Mouse (Mus musculus) cortical plate, adult 2 months (tissue): Measurements from ENCODE around the gene Olfr1231. TPM values are rescaled to one million over a fixed set of nuclear protein-coding genes. Genes with fewer than 3 reads are reported as not detected.

Experiments
- H3K27ac ChIP-seq: fragments of 200-500 bp; 2 replicates; pipeline ENCODE4 v1.5.1; 2012; ENCODE audit warnings: low read length, control low read depth, inconsistent platforms; ENCODE audit not compliant: insufficient read depth
- H3K4me1 ChIP-seq: fragments of 200-500 bp; 2 replicates; pipeline ENCODE4 v1.6.1; 2011; ENCODE audit warnings: low read length; ENCODE audit not compliant: control insufficient read depth, insufficient read depth
- H3K4me3 ChIP-seq: fragments of 200-500 bp; 2 replicates; pipeline ENCODE4 v1.5.1; 2011; ENCODE audit warnings: mild to moderate bottlenecking, low read length, control low read depth; ENCODE audit not compliant: insufficient read depth
- CTCF ChIP-seq: fragments of 200-500 bp; IDR thresholded peaks from 2 replicates; pipeline ENCODE4 v1.5.1; 2011; ENCODE audit warnings: mild to moderate bottlenecking, control low read depth, low read length; ENCODE audit not compliant: insufficient read depth; ENCODE audit errors: extremely low read depth
- POLR2A ChIP-seq: fragments of 200-500 bp; IDR thresholded peaks from 2 replicates; pipeline ENCODE4 v1.6.1; 2011; ENCODE audit warnings: mild to moderate bottlenecking, low read length, control low read depth; ENCODE audit not compliant: insufficient read depth; ENCODE audit errors: extremely low read depth
- polyA plus RNA-seq: library from polyadenylated mRNA; depleted of rRNA; stranded (reverse); fragments of >200 nt; gene quantifications from 2 replicates; pipeline ENCODE4 v1.2.3, GENCODE M21; 2012; rRNA removed

Gene Olfr1231
- polyA plus RNA-seq = not detected in 2 replicates

DNA sequence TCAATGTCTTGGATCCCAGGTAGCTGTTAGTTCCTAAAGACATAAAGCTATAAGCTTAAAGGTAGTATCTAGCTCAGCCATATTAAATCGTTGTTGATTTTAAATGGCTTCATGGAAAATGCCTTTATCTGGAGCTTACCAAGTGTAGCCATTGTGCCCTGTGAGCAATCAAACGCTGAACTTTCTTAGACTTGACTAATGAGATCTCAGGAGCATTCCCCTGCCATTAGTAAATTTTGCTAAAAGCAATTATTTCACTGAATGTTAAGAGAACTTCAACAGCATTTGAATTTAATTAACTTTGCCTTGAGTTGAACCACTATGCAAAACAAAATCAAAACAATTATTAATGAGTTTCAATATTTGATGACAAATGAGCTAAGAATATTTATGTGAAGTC lies at the start of gene Olfr1231:
Gene Olfr1231, minus strand, starts transcription at position 101 of the 400 bp plus-strand sequence.
- TF ChIP-seq CTCF = no peak
- no peak for TF ChIP-seq POLR2A
- H3K27ac ChIP-seq = no peak within 1 kb of the TSS
- H3K4me3 ChIP-seq = no peak within 1 kb of the TSS
- H3K4me1 ChIP-seq = no peaks in the 10 kb centered on the region

DNA sequence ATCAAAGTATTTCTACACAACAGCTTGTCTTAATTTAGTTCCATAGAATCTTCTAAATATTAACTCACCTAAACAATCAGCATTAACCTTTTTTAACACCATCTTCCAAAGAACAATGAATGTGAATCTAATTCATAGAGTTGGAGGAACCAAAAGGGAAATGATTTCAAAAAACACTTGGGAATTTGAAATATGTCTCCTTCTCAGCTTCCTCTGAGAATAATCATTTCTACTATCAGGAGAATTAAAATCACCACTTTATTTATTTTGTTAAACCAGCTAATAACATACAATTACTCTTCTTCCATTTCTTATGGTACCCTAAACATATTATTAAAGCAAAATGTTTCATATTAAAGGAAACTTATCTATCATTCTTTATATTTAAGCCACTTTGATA lies 35.4 kb upstream of the Olfr1231 start, which contains the start of gene Olfr1233:
Gene Olfr1233, minus strand, starts transcription at position 101 of the 400 bp plus-strand sequence.
- H3K4me1 ChIP-seq = no peaks in the 10 kb centered on the region
- TF ChIP-seq CTCF (no peak), POLR2A (no peak)
- no peak within 1 kb of the TSS for H3K27ac ChIP-seq
- no peak within 1 kb of the TSS for H3K4me3 ChIP-seq

DNA sequence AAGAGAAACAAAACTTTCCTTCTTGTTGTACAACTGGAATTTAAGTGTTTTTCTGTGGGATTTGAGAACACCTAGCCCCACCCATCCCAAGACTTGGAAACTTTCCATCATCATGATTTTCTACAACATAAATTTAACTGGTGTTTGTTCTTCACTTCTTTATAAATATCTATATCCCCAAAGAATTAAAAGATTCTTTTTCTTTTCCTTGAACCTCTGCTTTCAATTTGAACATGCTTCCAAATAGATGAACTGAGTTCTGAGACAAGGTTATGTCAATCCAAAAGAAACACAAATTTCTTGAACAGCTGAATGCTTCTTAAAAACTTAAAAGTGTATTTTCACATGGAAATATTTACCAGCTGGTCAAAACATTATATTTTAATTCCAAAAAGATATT lies 22.7 kb upstream of the Olfr1231 start, which contains the start of gene Olfr1232:
Gene Olfr1232, minus strand, starts transcription at position 101 of the 400 bp plus-strand sequence.
- Histone ChIP-seq H3K4me1 (no peaks in the 10 kb centered on the region), H3K4me3 (no peak within 1 kb of the TSS), H3K27ac (no peak within 1 kb of the TSS)
- TF ChIP-seq POLR2A (no peak), CTCF (no peak)

DNA sequence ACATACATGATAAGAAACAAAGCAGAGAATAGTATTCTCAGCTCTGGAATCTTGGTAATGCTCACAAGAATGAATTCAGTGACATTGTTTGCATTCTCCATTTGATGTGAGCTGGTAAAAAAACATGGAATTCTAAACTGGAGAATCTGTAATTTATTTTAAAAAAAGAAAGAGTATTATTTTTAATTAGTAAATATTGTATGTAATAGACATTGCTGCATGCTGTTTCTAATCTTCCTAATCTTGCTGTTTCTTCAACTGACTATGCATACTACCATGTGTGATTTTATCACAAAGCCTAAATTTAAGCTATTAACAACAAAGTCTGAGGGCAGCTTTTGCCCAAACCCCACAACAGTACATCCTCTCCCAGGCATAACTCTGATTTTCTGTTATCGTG lies 9.7 kb downstream of the Olfr1231 start, which contains the start of gene Olfr1230:
Gene Olfr1230, minus strand, starts transcription at position 101 of the 400 bp plus-strand sequence.
- TF ChIP-seq POLR2A = no peak
- no peak for TF ChIP-seq CTCF
- Histone ChIP-seq H3K27ac (no peak within 1 kb of the TSS), H3K4me1 (no peaks in the 10 kb centered on the region), H3K4me3 (no peak within 1 kb of the TSS)

DNA sequence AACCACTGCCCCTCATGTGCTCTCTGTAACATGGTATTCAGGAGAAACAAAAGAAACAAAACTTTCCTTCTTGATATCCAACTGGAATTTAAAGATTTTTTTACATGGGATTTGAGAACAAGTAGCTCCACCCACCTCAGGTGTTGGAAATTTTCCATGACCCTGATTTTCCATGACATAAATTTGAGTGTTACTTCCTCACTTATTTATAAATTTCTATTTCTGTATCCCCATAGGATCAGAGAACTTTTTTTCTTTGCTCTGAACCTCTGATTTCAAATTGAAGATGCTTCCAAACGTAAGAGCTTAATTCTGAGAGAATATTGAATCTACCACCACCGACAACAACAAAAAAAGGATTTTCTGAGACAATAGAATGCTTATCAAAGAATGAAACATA lies 19.0 kb downstream of the Olfr1231 start, which contains the start of gene Olfr1229:
Gene Olfr1229, minus strand, starts transcription at position 101 of the 400 bp plus-strand sequence.
- no peak within 1 kb of the TSS for H3K27ac ChIP-seq
- no peak for TF ChIP-seq CTCF
- no peak for TF ChIP-seq POLR2A
- no peaks in the 10 kb centered on the region for H3K4me1 ChIP-seq
- H3K4me3 ChIP-seq = no peak within 1 kb of the TSS

DNA sequence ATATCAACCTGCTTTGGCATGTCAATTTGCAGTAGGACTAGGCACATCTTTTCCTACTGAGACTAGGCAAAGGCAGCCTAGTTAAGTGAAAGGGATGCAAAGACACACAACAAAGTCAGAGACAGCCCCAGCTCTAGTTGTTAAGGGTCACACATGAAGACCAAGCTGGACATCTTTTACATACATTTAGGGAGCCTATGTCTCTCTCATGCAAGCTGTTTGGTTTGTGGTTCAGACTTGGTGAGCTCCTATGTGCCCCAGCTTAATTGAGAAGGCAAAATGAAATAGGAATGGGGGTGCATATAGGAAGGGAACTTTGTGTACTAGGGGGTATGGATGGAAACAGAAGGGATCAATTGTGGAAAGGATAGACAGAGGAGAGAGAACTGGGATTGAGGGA lies 52.9 kb downstream of the Olfr1231 start, which contains the start of gene Olfr1228:
Gene Olfr1228, minus strand, starts transcription at position 101 of the 400 bp plus-strand sequence.
- Histone ChIP-seq H3K4me3 (no peak within 1 kb of the TSS), H3K4me1 (no peaks in the 10 kb centered on the region), H3K27ac (no peak within 1 kb of the TSS)
- no peak for TF ChIP-seq CTCF
- TF ChIP-seq POLR2A = no peak

Other genes with a start within 250 kb of the Olfr1231 start
- not detected in 2 replicates for gene Olfr1218, start 245.9 kb downstream of the Olfr1231 start, polyA plus RNA-seq
- not detected in 2 replicates for gene Olfr1219, start 223.6 kb downstream of the Olfr1231 start, polyA plus RNA-seq
- not detected in 2 replicates for gene Olfr1220, start 200.2 kb downstream of the Olfr1231 start, polyA plus RNA-seq
- not detected in 2 replicates for gene Olfr1221, start 189.8 kb downstream of the Olfr1231 start, polyA plus RNA-seq
- not detected in 2 replicates for gene Olfr1222, start 174.0 kb downstream of the Olfr1231 start, polyA plus RNA-seq
- gene Olfr1223, start 155.5 kb downstream of the Olfr1231 start, polyA plus RNA-seq = not detected in 2 replicates
- gene Olfr1224-ps1, start 143.0 kb downstream of the Olfr1231 start, polyA plus RNA-seq = not detected in 2 replicates
- not detected in 2 replicates for gene Olfr1225, start 132.4 kb downstream of the Olfr1231 start, polyA plus RNA-seq
- not detected in 2 replicates for gene Olfr1226, start 107.0 kb downstream of the Olfr1231 start, polyA plus RNA-seq
- gene Olfr1228, start 53.0 kb downstream of the Olfr1231 start, polyA plus RNA-seq = not detected in 2 replicates
- not detected in 2 replicates for gene Olfr1229, start 19.1 kb downstream of the Olfr1231 start, polyA plus RNA-seq
- gene Olfr1230, start 9.8 kb downstream of the Olfr1231 start, polyA plus RNA-seq = not detected in 2 replicates
- not detected in 2 replicates for gene Olfr1232, start 22.6 kb upstream of the Olfr1231 start, polyA plus RNA-seq
- not detected in 2 replicates for gene Olfr1233, start 35.3 kb upstream of the Olfr1231 start, polyA plus RNA-seq
- gene Olfr1234, start 57.8 kb upstream of the Olfr1231 start, polyA plus RNA-seq = not detected in 2 replicates
- not detected in 2 replicates for gene Olfr1238, start 102.6 kb upstream of the Olfr1231 start, polyA plus RNA-seq
- not detected in 2 replicates for gene Olfr1239, start 113.3 kb upstream of the Olfr1231 start, polyA plus RNA-seq
- gene Olfr1240, start 135.9 kb upstream of the Olfr1231 start, polyA plus RNA-seq = not detected in 2 replicates
- not detected in 2 replicates for gene Olfr1241, start 180.1 kb upstream of the Olfr1231 start, polyA plus RNA-seq
- gene Olfr1242, start 191.3 kb upstream of the Olfr1231 start, polyA plus RNA-seq = not detected in 2 replicates
- gene Olfr1243, start 224.4 kb upstream of the Olfr1231 start, polyA plus RNA-seq = not detected in 2 replicates